Mouse (Mus musculus): ENCODE measurements at regions not wholly inside any gene's neighbourhood (a gene's known extent, or its start where the extent isn't known, plus 50 kb on each side); places are given as distances from the start of the nearest gene placed in this dataset.
A peak's percentile ranks its signal among the peaks of the same experiment; 100 is the strongest.
"Not testable (repeated sequence)": the region's sequence is repeated elsewhere in the genome, so short reads cannot be mapped to it uniquely, and the experiment has no call there.

- DNase-seq, result not testable (repeated sequence)
Observed at GRCm38 (mm10) chr1:29737062-29737461, 957.0 kb upstream of the Gm597 start.

- DNase-seq, result peak; percentile 10
Observed at GRCm38 (mm10) chr1:29731930-29732329, 951.9 kb upstream of the Gm597 start.
